Mouse (Mus musculus) heart, postnatal 25 days (tissue): ENCODE results near the gene Nf2. TPM values are rescaled to one million over a fixed set of nuclear protein-coding genes. Genes with fewer than 3 reads are reported as not detected.
"Not testable (repeated sequence)": the region's sequence is repeated elsewhere in the genome, so short reads cannot be mapped to it uniquely, and the experiment has no call there.

Experiments
- DNase-seq: peaks from one replicate; pipeline ENCODE4 v3.0.0; 2022; ENCODE audit warnings: low spot score
- intact Hi-C: fragments of 180-260 bp; cut with DNase I; formaldehyde crosslinking; loops from one replicate; pipeline ENCODE4 v1.15.1; 2025
- total RNA-seq, 2 experiments: library from RNA; stranded (reverse); gene quantifications; 2 replicates each; pipeline ENCODE4 v1.2.3; 2021

Gene Nf2
- total RNA-seq, 2 experiments from 2014 or later = 81.5 to 83.6 TPM

- intact Hi-C loops = no loop called here
- DNase-seq = no peak
Measured at GRCm38 (mm10) chr11:4803951-4804350, 45.4 kb downstream of the Nf2 start.

GRCm38 (mm10) chr11:4803426-4803825 lies 45.9 kb downstream of the Nf2 start:
- intact Hi-C loops = no loop called here
- DNase-seq = no peak

GRCm38 (mm10) chr11:4803008-4803407 lies 46.3 kb downstream of the Nf2 start:
- peak; percentile 36 for DNase-seq
- intact Hi-C loops = no loop called here

- DNase-seq, intact Hi-C loops: not testable (repeated sequence)
Measured at GRCm38 (mm10) chr11:4802401-4802800, 46.9 kb downstream of the Nf2 start.

GRCm38 (mm10) chr11:4800654-4801053 lies 48.7 kb downstream of the Nf2 start:
- intact Hi-C loops = no loop called here
- DNase-seq = no peak

GRCm38 (mm10) chr11:4793006-4793405 lies 56.3 kb downstream of the Nf2 start:
- intact Hi-C loops = no loop called here
- no peak for DNase-seq

- DNase-seq = no peak
- intact Hi-C loops = no loop called here
Measured at GRCm38 (mm10) chr11:4791549-4791948, 57.8 kb downstream of the Nf2 start.

GRCm38 (mm10) chr11:4789691-4790090 lies 59.6 kb downstream of the Nf2 start:
- DNase-seq = no peak

GRCm38 (mm10) chr11:4784629-4785142 lies 64.7 kb downstream of the Nf2 start:
- intact Hi-C loops = no loop called here

More at GRCm38 (mm10) chr11:4789691-4790090, 59.6 kb downstream of the Nf2 start:
- intact Hi-C loops = no loop called here

GRCm38 (mm10) chr11:4783116-4783515 lies 66.2 kb downstream of the Nf2 start:
- intact Hi-C loops = no loop called here

More at GRCm38 (mm10) chr11:4784629-4785142, 64.7 kb downstream of the Nf2 start:
- no peak for DNase-seq

GRCm38 (mm10) chr11:4780927-4781326 lies 68.4 kb downstream of the Nf2 start:
- intact Hi-C loops = no loop called here
- DNase-seq = no peak

More at GRCm38 (mm10) chr11:4783116-4783515, 66.2 kb downstream of the Nf2 start:
- no peak for DNase-seq

GRCm38 (mm10) chr11:4772925-4773324 lies 76.4 kb downstream of the Nf2 start:
- no peak for DNase-seq
- intact Hi-C loops = loop anchor here (2.0 kb wide), 1 partner anchor 336 kb away; no protein-coding TSS in a partner anchor

- intact Hi-C loops = loop anchor here (2.0 kb wide), 1 partner anchor 335 kb away; no protein-coding TSS in a partner anchor
- DNase-seq = no peak
Measured at GRCm38 (mm10) chr11:4771756-4772155, 77.6 kb downstream of the Nf2 start.

GRCm38 (mm10) chr11:4769881-4770280 lies 79.5 kb downstream of the Nf2 start:
- intact Hi-C loops = no loop called here
- no peak for DNase-seq

GRCm38 (mm10) chr11:4769293-4769692 lies 80.0 kb downstream of the Nf2 start:
- DNase-seq = no peak
- intact Hi-C loops = no loop called here

GRCm38 (mm10) chr11:4768399-4768798 lies 80.9 kb downstream of the Nf2 start:
- intact Hi-C loops = no loop called here
- DNase-seq = no peak

GRCm38 (mm10) chr11:4764476-4764875 lies 84.9 kb downstream of the Nf2 start:
- DNase-seq = no peak
- intact Hi-C loops = no loop called here

GRCm38 (mm10) chr11:4763631-4764030 lies 85.7 kb downstream of the Nf2 start:
- intact Hi-C loops = no loop called here
- no peak for DNase-seq

- DNase-seq = no peak
- intact Hi-C loops = no loop called here
Measured at GRCm38 (mm10) chr11:4762511-4762910, 86.8 kb downstream of the Nf2 start.

- intact Hi-C loops = no loop called here
- DNase-seq = no peak
Measured at GRCm38 (mm10) chr11:4761991-4762390, 87.3 kb downstream of the Nf2 start.

GRCm38 (mm10) chr11:4760438-4760837 lies 88.9 kb downstream of the Nf2 start:
- no peak for DNase-seq

GRCm38 (mm10) chr11:4757789-4758158 lies 91.6 kb downstream of the Nf2 start:
- DNase-seq = no peak
- intact Hi-C loops = no loop called here

More at GRCm38 (mm10) chr11:4760438-4760837, 88.9 kb downstream of the Nf2 start:
- intact Hi-C loops = no loop called here
